Mouse (Mus musculus) urinary bladder, postnatal 14 days (tissue): Measurements from ENCODE around the gene Capn3.
A peak's percentile ranks its signal among the peaks of the same experiment; 100 is the strongest.

ENCODE experiments used
- DNase-seq: peaks from one replicate; pipeline ENCODE4 v3.0.0; 2021; ENCODE audit warnings: low spot score

The Capn3 gene

DNA sequence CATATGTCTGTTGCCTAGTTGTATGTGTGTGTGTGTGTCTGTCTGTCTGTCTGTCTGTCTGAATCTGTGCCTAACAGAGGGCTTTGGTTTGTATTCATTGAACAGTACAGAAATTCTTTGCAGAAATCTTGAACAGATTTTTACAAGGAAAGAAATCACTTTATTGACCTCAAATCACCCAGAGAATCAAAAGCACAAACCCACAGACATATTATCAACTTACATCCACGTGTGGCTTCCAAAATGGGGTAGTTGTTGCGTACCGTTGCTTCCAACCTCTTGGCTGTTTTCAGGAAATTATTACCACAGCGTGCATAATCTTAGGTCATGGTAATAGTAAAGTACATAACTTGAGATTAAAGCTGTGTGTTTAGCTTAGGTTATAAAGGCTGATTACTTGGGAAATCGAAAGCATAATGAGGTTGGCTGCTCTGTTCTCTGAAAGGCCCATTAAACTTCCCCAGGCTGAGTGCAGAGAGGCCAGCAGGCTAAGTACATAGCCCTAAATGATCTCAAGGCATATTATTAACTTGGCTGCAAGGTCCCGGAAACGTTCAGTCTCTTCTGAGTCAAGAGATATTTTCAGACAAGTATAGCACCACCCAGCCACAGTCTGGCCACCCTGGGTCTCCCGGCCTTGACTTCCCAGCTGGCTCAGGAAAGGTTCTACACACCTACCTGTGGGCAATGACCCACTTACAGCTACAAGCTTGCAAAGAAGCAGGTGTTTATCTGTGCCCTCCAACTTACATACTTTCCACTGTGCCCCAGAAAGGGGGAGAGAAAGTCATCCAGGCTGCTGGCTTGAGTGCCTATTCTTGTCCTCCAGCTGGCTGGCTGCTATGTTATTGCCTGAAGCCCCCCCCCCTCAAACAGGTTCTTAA is 26.9 kb downstream of the Capn3 start:
- DNase-seq = no peak

DNA sequence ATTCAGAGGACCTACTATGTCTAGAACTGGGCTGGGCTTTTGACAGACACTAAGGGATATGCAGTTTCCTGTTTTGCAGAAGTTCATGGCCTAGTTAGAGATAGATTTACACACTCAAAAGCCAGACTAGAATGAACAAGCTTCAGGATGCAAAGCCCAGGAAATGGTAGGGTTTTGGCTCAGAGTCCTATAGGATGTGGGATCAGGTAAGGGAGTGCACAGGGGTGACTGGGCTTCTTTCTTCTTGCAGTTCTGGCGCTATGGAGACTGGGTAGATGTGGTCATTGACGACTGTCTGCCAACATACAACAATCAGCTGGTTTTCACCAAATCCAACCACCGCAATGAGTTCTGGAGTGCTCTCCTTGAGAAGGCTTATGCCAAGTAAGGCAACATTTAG is 28.4 kb downstream of the Capn3 start:
- DNase-seq = no peak

DNA sequence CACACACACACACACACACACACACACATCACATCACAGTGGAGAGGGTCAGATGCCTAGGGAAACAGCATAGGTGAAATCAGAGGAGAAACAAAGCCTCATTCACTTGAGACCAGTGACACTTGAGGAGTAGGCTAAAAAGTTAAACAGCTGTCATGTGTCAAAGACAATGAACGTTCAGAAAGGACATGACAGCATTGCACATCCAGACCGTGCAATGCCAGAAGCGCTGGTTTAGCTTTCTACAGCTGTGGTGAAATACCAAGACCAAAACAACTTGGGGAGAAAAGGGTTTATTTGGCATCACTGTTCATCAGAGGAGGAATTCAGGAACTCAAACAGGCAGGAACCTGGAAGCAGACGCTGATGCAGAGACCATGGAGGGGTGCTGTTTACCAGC is 37.4 kb downstream of the Capn3 start:
- DNase-seq = no peak

DNA sequence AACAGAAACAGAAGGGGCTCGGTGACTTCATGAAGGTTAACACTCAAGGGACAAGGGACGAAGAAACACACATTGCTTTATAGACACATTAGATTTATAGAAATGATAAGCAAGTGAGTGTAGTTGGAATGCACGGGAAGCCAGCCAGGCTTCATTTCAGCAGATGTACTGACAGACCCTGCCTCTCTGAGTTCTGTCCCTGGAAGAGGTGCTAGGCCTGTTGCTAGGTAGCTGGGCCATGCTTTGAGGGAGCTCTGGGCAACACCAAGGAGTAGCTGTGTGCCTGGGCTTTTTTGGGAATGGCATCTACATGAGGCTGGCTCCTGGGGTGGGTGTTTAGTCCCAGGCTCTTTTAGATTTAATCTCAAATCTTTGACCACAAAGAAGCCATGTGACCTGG is 40.7 kb downstream of the Capn3 start:
- no peak for DNase-seq

DNA sequence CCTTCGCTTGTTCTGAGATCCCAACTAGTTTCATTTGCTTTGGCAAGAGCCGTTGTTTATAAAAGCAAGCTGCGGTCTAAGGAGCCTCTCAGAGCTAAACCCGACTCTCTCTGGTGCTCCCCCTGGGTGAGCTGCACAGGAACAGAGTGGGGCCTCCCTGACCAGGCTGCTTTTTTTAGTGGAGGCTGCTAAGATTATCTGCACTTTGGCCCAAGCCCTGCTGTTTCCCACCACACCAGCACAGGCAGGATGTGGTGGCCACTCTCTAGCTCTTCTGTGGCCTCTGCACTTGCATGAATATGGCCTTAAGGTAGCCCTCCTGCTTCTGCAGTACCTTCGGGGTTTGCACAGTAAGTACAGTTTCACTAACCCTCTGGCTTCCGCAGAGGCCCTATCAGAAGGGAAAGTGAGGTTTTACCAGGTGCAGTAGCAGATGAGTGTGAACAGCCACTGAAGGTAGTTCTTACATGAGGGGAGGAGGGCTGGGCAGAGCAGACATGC is 44.2 kb downstream of the Capn3 start:
- no peak for DNase-seq

DNA sequence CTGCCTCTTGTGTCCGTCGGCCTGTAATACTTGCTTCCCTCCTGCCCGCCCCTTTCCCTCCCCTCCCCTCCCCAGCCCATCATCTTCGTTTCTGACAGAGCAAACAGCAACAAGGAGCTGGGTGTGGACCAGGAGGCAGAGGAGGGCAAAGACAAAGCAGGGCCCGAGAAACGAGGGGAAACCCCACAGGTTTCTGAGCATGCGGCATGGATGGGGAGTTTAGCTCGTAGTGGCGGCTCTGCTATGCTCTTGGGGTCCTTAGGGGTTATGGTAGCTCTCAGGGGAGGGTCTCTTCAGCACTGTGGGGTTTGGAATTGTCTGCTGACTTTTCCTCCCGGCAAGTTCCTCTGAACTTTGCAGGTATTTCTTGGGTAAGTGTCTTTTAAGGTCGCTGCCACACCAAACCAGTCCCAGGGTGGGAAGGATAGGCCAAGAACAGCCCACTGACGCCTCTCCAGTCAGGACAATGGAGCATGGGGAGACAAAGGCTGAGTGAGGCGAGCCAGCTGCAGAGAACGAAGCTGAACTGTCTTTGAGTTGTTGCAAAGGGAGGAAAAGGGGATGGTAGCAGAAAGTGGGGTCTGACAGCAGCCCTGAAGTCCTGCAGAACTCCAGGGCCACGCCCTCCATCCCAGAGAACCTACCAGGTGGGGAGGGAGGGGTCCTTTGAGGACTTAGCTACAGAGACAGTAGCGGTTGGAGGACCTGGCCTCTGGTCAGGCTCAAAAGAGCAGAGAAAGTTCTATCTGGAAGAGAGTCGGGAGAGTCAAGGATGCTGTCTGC is 45.5 kb downstream of the Capn3 start:
- no peak for DNase-seq

DNA sequence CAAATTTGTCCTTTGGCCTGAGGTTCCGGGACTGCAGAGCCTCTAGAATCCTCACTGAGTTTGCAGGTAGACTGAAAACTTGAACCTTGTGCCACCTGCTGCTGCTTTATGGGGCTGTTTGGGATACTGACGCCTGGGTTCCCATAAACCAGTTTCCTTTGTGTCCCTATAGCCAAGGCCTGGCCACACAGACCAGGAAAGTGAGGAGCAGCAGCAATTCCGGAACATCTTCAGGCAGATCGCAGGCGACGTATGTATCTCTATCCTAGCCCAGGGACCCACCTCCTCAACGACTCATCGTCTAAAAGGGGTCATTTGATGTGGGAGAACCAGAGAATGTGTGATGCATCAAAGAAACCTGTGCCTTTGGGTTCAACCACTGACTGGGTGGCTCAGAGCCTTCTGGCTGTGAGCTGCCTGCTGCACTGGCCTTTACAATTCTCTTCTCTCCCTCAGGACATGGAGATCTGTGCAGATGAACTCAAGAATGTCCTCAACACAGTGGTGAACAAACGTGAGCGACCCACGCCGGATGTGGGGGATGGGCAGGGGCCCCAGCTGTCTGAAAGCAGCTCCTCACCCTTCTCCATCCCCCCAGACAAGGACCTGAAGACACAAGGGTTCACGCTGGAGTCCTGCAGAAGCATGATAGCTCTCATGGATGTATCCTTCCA is 46.2 kb downstream of the Capn3 start:
- DNase-seq = no peak

DNA sequence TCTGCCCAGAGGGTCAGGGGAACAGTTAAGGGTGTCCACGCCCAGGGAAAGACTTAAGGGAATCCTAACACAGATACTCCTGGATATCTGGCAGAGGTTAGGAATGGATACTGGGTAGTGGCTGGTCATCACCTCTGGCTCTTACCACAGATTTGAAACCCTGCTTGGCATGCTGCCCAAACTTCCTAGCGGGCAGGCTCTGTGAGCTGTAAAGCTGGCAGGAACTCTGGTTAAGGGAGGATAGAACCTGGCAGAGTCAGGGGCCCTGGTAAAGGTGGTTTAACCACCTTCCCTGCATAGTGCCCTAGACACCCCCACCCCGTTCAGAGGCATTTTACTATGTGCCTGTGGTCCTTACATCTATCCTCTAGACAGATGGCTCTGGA is 46.8 kb downstream of the Capn3 start:
- peak; percentile 30 for DNase-seq

DNA sequence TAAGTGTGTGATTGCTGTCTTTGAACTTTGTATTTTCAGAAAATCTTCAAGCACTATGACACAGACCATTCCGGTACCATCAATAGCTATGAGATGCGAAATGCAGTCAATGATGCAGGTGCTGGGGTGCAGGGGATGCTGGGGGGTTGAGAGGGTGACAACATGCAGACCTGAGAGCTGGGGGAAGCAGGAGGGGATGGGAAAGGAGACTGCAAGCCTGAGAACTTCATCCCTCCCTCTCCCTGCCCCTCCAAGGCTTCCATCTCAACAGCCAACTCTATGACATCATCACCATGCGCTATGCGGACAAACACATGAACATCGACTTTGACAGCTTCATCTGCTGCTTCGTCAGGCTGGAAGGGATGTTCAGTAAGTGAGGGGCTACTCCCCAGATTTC is 47.3 kb downstream of the Capn3 start:
- DNase-seq = no peak

DNA sequence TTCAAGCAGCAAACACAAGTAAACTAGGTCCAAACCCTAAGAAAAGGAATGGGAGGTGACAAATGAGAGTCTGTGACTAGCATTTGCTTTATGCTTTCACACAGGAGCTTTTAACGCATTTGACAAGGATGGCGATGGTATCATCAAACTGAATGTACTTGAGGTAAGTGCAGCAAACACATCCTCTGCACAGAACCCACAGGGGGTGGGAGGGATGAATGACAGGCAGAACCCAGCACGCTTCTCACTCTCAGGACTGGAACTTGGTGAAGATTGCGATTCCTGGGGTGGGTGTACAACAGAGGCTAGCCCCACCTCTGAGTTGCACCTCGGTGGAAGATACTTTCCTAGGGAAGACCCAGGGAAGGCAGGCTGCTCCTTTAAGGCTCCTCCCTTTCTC is 48.2 kb downstream of the Capn3 start:
- DNase-seq = no peak

DNA sequence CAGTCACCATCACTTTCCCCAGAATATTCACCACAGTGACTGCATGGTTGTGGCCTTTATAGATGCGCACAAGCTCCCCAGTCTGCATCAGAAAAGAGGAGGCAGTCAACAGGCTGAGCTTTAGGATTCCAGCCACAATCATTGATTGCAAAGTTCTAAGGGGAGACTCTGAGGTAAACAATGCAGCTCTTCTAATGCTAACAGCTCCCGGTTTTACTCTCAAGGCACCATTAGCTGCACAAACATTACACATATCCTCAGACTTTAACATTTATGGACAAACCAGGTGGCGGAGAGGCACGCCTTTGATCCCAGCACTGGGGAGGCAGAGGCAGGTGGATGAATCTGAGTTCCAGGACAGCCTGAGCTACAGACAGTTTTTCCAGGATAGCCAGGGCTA is 58.4 kb downstream of the Capn3 start:
- DNase-seq = no peak

DNA sequence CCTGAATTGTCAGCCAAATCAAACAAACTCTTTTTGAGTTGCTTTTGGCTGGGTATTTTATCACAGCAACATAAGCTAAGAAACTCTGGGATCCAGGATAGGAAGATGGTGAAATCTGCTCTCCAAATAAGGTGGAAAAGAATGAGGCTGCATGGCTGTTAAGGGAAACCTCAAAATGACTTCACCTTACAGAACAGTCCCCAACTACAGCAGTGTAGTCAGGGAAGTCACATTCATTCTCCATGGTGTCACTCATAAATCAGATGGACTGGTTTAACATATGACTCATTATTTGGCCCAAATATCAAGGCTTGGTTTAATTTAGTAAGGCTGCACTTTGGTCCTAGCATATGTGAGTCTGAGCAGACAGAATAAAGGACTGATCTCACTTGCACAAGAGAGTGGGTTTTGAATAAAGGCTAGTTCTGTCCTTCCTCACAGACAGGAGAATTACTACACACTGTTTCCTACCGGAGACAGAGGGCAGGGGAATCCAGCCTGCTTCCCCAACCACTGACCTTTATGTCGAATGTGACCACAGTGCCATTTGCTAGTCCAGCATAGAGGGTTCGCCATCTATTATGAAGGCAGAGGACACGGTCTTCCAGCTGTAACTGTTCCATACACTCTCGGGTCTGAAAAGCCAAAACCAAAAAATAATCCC is 62.9 kb downstream of the Capn3 start:
- no peak for DNase-seq

DNA sequence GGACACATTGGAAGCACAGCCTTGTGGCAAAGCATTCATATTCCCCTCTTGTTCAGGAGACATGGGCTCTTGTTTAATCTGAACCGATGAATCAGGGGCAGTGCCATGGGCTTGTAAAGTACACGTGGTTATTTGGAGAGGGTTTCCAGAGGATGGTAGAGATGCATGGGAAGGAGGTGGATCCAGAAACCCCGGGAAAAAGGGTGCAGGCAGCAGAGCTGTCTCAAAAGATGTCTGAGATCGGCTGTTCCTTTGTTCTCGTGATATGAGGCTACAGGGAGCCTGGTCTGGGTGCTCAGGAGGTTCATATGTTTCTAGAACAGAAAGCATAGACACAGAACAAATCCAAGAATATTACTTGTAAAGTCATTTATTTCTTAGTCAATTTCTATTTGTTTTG is 71.0 kb downstream of the Capn3 start:
- no peak for DNase-seq

DNA sequence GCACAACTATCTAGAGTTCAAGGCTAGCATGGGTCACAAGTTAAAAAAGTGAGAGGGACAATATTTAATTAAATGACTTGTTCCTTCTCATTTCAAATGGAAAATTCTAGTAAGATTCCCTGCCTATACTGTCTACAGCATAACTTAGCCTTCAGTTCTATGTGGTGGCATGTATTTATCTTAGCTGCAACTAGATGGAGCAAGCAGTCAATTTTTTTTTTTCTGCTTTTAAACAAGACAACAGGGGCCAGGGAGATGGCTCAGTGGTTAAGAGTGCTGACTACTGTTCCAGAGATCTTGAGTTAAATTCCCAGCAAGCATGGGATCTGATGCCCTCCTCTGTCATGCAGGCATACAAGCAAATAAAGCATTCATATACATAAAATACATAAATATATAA is 73.7 kb downstream of the Capn3 start:
- DNase-seq = no peak

DNA sequence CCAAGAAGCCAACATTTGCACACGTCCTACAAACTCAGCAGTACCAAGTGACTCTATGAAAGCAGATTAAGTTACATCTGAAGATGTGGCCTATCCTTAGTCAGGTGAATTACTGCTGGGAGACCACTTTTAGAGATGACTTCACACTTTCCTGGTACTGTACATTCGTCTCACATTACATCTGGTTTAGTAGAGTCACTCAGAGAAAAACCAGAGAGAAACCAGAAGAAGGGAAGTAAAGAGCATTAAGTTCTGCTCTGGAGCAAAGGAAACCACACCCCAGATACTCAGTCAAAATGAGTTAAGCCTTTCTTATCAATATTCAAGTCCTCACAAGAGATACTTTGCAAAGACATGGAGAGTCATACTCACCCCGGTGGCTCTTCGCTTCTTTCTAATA is 75.4 kb downstream of the Capn3 start:
- DNase-seq = no peak

DNA sequence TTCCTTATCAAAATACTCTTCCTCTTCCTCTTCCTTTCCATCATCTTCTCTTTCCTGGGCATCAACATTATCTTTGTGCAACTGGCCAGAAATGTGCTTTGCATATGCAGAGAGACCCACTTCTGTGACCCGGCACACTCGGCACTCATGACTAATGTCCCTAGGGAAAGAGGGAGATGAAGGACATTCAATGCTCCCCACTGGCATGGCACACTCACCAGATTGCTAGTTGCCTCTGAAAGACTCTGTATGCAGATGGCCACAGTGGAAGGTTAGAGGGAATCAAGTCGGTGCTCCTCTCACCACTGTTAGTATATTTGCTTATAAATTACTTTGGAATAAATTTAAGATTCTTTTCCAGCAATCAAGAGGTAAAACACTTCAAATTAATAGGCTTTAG is 83.5 kb downstream of the Capn3 start:
- no peak for DNase-seq

DNA sequence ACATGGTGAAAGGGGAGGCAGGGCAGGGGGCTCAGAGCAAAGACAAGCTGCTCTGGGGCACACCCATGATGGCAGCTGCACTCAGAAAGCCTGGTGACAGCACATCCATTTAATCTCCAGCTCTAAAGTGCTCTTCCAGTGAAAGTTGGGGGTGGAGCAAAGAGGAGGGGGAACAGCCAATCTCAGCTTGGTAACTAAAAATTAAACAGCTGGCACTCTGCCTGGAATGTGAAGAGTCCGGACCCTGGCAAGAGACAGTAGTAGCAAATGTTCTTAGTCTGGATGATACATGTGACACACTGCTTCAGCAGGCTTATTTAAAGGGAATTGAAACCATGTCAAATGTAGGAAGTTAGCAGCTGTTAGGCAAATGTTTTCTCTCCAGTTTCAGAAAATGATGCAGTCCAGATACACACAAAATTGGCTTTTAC is 84.0 kb downstream of the Capn3 start:
- DNase-seq = peak; percentile 63

DNA sequence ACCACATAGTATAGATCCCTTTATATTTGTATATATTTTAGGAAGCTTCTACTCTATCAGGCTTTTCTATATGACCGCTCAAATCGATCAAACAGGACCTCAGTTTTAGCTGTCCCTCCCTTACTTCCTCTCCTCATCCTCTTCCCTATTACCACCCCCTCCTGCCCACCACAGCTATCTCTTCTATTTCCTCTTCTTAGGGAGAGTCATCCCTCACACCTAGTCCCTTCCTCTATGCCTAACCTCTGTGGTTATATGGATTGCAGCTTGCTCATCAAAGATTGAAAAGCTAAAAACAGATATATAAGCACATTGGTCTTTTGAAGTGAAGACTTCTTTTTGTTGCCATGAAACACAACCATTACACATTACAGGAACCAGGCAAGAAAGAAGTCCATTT is 88.9 kb downstream of the Capn3 start:
- no peak for DNase-seq
